ENCODE assay signal across 26 mouse cellular contexts in the genomic region with DNA sequence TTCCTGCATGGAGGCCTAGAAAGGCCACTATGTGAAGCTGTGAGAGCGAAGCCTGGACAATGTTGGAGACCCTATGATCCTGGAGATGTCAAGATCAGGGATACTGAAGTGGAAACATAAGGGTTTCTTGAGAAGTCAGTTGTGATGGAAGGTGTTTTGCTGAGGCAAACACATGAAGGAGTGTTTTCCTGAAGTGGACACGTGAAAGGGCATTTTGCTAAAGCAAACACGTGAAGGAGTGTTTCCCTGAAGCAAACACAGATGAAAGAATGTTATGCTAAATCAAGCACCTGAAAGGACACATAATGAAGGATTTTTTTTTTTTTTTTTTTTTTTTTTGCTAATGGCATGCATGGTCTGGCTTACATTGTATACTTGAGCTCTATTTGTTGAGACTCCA. TPM values are rescaled to one million over a fixed set of nuclear protein-coding genes. Genes with fewer than 3 reads are reported as not detected.
"Had no signal": no experiment of that assay in that cellular context is flagged by ENCODE, and none has a peak within 500 bp of the region (broad histone marks: within the 10 kb centered on the region; RNA-seq: fewer than 3 reads in every experiment).

No protein-coding gene starts in this region.

- H3K4me2 ChIP-seq: limb, embryonic 15.5 days; liver, embryonic 12.5 days; lung, embryonic 15.5 days; midbrain, embryonic 11.5 days; midbrain, embryonic 13.5 days; midbrain, embryonic 15.5 days; neural tube, embryonic 12.5 days had no signal

- ATAC-seq: liver, embryonic 12.5 days; midbrain, embryonic 13.5 days; midbrain, embryonic 15.5 days had no signal

- H3K27ac ChIP-seq: limb, embryonic 15.5 days; liver, embryonic 12.5 days; liver, embryonic 14.5 days; lung, embryonic 15.5 days; macrophage; midbrain, embryonic 13.5 days; midbrain, embryonic 15.5 days; neural tube, embryonic 12.5 days had no signal

- H3K36me3 ChIP-seq: limb, embryonic 15.5 days; liver, embryonic 12.5 days; lung, embryonic 15.5 days; midbrain, embryonic 13.5 days; midbrain, embryonic 15.5 days; neural tube, embryonic 12.5 days had no signal

- DNase-seq: retina, postnatal 1 day; right cerebral cortex, adult 18-20 months; right cerebral cortex, postnatal 25 days; right cerebral cortex, postnatal 4 days; spleen, adult 18-20 months; thymus, adult 18-20 months; thymus, postnatal 25 days; thymus, postnatal 4 days had no signal

- H3K4me1 ChIP-seq: limb, embryonic 15.5 days; liver, embryonic 12.5 days; lung, embryonic 15.5 days; megakaryocyte, embryonic 14.5 days; midbrain, embryonic 13.5 days; midbrain, embryonic 15.5 days; neural tube, embryonic 12.5 days had no signal

- H3K9ac ChIP-seq: limb, embryonic 15.5 days; liver, embryonic 12.5 days; liver, embryonic 14.5 days; lung, embryonic 15.5 days; midbrain, embryonic 13.5 days; midbrain, embryonic 15.5 days; neural tube, embryonic 12.5 days had no signal

- H3K9me3 ChIP-seq: limb, embryonic 15.5 days; liver, embryonic 12.5 days; lung, embryonic 15.5 days; megakaryocyte, embryonic 14.5 days; midbrain, embryonic 13.5 days; midbrain, embryonic 15.5 days; neural tube, embryonic 12.5 days had no signal

- H3K4me3 ChIP-seq: limb, embryonic 15.5 days; liver, embryonic 12.5 days; lung, embryonic 15.5 days; megakaryocyte, embryonic 14.5 days; midbrain, embryonic 13.5 days; midbrain, embryonic 15.5 days; neural tube, embryonic 12.5 days had no signal

- H3K27me3 ChIP-seq: limb, embryonic 15.5 days; liver, embryonic 12.5 days; lung, embryonic 15.5 days; megakaryocyte, embryonic 14.5 days; midbrain, embryonic 13.5 days; midbrain, embryonic 15.5 days; neural tube, embryonic 12.5 days had no signal

RNA-seq across cellular contexts. Expression of a gene that starts 25.5 kb away (rescaled TPM):
- polyA plus RNA-seq: limb, embryonic 15.5 days; liver, adult 2 months; liver, embryonic 12.5 days; liver, embryonic 14.5 days; liver, embryonic 16.5 days; lung, embryonic 15.5 days; macrophage; midbrain, embryonic 11.5 days; midbrain, embryonic 13.5 days; midbrain, embryonic 15.5 days; midbrain, postnatal 0 days; neural tube, embryonic 12.5 days; neural tube, embryonic 14.5 days; small intestine, adult 2 months; stomach, embryonic 14.5 days; stomach, embryonic 16.5 days; urinary bladder, adult 2 months had no signal
